Comparison of ENCODE assay signal across 22 mouse cellular contexts in genomic region chr7:141431434-141432185, GRCm38 (mm10). TPM values are rescaled to one million over a fixed set of nuclear protein-coding genes. Genes with fewer than 3 reads are reported as not detected.
DNase-seq lines count a peak whose midpoint lies in the region; ATAC-seq and TF ChIP-seq lines count a peak whose summit lies in the region.
"Had no signal": no experiment of that assay in that cellular context is flagged by ENCODE, and none has a peak within 500 bp of the region (broad histone marks: within the 10 kb centered on the region; RNA-seq: fewer than 3 reads in every experiment).

No protein-coding gene starts in this region.

- WGBS in liver, adult 2 months, result 91% methylated on average over 19 of the region's 19 CpGs
- 89% methylated on average over 19 of the region's 19 CpGs for WGBS in liver, embryonic 12.5 days (ENCODE audit: insufficient replicate concordance)

- DNase-seq in cerebellum, adult 11 months, result peak; percentile 53
- DNase-seq in cerebellum, postnatal 36 days, result no peak
- DNase-seq in gastrocnemius, adult 2 months, result no peak
- DNase-seq in gastrocnemius, postnatal 10 days, result no peak
- no peak for DNase-seq in liver, adult 2 months (ENCODE audit: extremely low read depth, low read depth, low spot score)
- DNase-seq: kidney, adult 9 months; kidney, postnatal 14 days; liver; liver, postnatal 0 days; retina, postnatal 1 day; right cerebral cortex, postnatal 25 days; spleen, adult 18-20 months; thymus, postnatal 25 days had no signal

- no peaks in the 10 kb centered on the region for H3K27me3 ChIP-seq in liver, adult 2 months (ENCODE audit: control insufficient read depth, insufficient read depth, low read length)
- H3K27me3 ChIP-seq in liver, embryonic 12.5 days (replicated peaks), result peaks cover 17% of the 10 kb centered on the region; the same call in 1 of the 2 replicates
- H3K27me3 ChIP-seq in E14TG2a.4 (ENCODE audit: insufficient read depth, low read length), result no peaks in the 10 kb centered on the region
- H3K27me3 ChIP-seq: embryonic facial prominence, embryonic 12.5 days; neural tube, embryonic 13.5 days had no signal

- no peak for TF ChIP-seq CTCF in gastrocnemius, adult 2 months (IDR thresholded peaks at IDR 0.05)
- no peak for TF ChIP-seq CTCF in liver, adult 2 months (IDR thresholded peaks at IDR 0.05; ENCODE audit: low read depth, low read length)
- TF ChIP-seq CTCF in E14TG2a.4 (conservative IDR thresholded peaks at IDR 0.05; ENCODE audit: low read length), result no peak

- ATAC-seq in liver, embryonic 12.5 days, result no peak
- ATAC-seq: hindbrain, postnatal 0 days; intestine, embryonic 16.5 days; liver, postnatal 0 days; lung, postnatal 0 days had no signal

- peaks cover 23% of the 10 kb centered on the region for H3K4me1 ChIP-seq in liver, adult 2 months (ENCODE audit: control insufficient read depth, insufficient read depth, low read length)
- H3K4me1 ChIP-seq in liver, embryonic 12.5 days, result peaks cover 63% of the 10 kb centered on the region
- H3K4me1 ChIP-seq in E14TG2a.4 (replicated peaks; ENCODE audit: low read depth, low read length), result peaks cover 91% of the 10 kb centered on the region

- H3K4me3 ChIP-seq in gastrocnemius, adult 2 months, result peak overlapping the region; percentile 52; the same call in 1 of the 2 replicates
- H3K4me3 ChIP-seq in liver, adult 2 months (ENCODE audit: insufficient read depth, low read depth, low read length), result no peak overlapping the region
- H3K4me3 ChIP-seq in liver, embryonic 12.5 days, result no peak overlapping the region
- 0 out of 2 replicates have a peak overlapping the region, but pooled peaks have one; percentile 13 for H3K4me3 ChIP-seq in E14TG2a.4 (replicated peaks; ENCODE audit: low read length)
- H3K4me3 ChIP-seq: embryonic facial prominence, embryonic 12.5 days; neural tube, embryonic 13.5 days had no signal

- no peaks in the 10 kb centered on the region; the same call in 1 of the 2 replicates for H3K79me2 ChIP-seq in liver, adult 2 months (ENCODE audit: control insufficient read depth, insufficient read depth, low read length)

- H3K27ac ChIP-seq in gastrocnemius, adult 2 months, result peak overlapping the region; percentile 88
- peak overlapping the region; percentile 95 for H3K27ac ChIP-seq in liver, adult 2 months (replicated peaks; ENCODE audit: insufficient read depth, low read depth, low read length)
- no peak overlapping the region for H3K27ac ChIP-seq in liver, embryonic 12.5 days
- H3K27ac ChIP-seq: embryonic facial prominence, embryonic 12.5 days; macrophage; midbrain, embryonic 10.5 days; neural tube, embryonic 13.5 days had no signal

- intact Hi-C loops in gastrocnemius, adult 2 months (cut with DNase I), result no loop called here

- peak overlapping the region; percentile 67 for H3K9ac ChIP-seq in liver, adult 2 months (ENCODE audit: low read depth, low read length)
- H3K9ac ChIP-seq in liver, embryonic 12.5 days, result no peak overlapping the region
- H3K9ac ChIP-seq: embryonic facial prominence, embryonic 12.5 days; liver, postnatal 0 days had no signal

- H3K9me3 ChIP-seq in liver, embryonic 12.5 days (replicated peaks), result no peaks in the 10 kb centered on the region
- H3K9me3 ChIP-seq in E14TG2a.4 (ENCODE audit: low read length), result no peaks in the 10 kb centered on the region
- H3K9me3 ChIP-seq: embryonic facial prominence, embryonic 12.5 days; midbrain, embryonic 10.5 days; neural tube, embryonic 13.5 days had no signal

- peaks cover 9% of the 10 kb centered on the region; the same call in 1 of the 2 replicates for H3K36me3 ChIP-seq in liver, adult 2 months (ENCODE audit: control insufficient read depth, insufficient read depth, low read length)
- peaks cover 41% of the 10 kb centered on the region for H3K36me3 ChIP-seq in liver, embryonic 12.5 days
- peaks cover 40% of the 10 kb centered on the region for H3K36me3 ChIP-seq in E14TG2a.4 (ENCODE audit: insufficient read depth, low read length)

- TF ChIP-seq POLR2A in liver, adult 2 months (IDR thresholded peaks at IDR 0.05; ENCODE audit: extremely low read depth, insufficient read depth, low read length), result no peak

- H3K4me2 ChIP-seq in liver, embryonic 12.5 days, result no peak overlapping the region
- H3K4me2 ChIP-seq: embryonic facial prominence, embryonic 12.5 days; neural tube, embryonic 13.5 days had no signal

RNA-seq across cellular contexts. Expression of gene Cend1, which starts 2.3 kb away (rescaled TPM):
- under 1 TPM; 0.28 to 0.31 TPM for total RNA-seq in gastrocnemius, adult 2 months (2021)
- 1 to 10 TPM in 1 of 2 experiments, under 1 TPM in 1; 0.66 to 1.4 TPM for total RNA-seq in gastrocnemius, postnatal 10 days (2021)
- 0.13 TPM in 1 of 2 replicates, not detected in the other for total RNA-seq in liver, adult 2 months (2014; rRNA removed)
- polyA plus RNA-seq in liver, adult 2 months (2012; rRNA removed), result 0.09 and 0.10 TPM in 2 replicates
- 0.10 and 0.16 TPM in 2 replicates for polyA plus RNA-seq in liver, embryonic 12.5 days (2016; fragmentation: Nextera tagmentation; extraction: Ambion mirVana)
- polyA plus RNA-seq: liver, postnatal 0 days; macrophage had no signal

RNA-seq across cellular contexts. Expression of gene Slc25a22, which starts 6.1 kb away (rescaled TPM):
- 10 to 100 TPM; 18.6 to 26.1 TPM for total RNA-seq in gastrocnemius, adult 2 months (2021)
- total RNA-seq in gastrocnemius, postnatal 10 days (2021), result 10 to 100 TPM; 14.5 to 25.7 TPM
- total RNA-seq in liver, adult 2 months (2014; rRNA removed), result 26.1 and 40.7 TPM in 2 replicates
- polyA plus RNA-seq in liver, adult 2 months (2012; rRNA removed), result 315 and 345 TPM in 2 replicates
- polyA plus RNA-seq in liver, embryonic 12.5 days (2016; fragmentation: Nextera tagmentation; extraction: Ambion mirVana), result 26.0 and 27.1 TPM in 2 replicates

RNA-seq across cellular contexts. Expression of gene Pidd1, which starts 12.2 kb away (rescaled TPM):
- total RNA-seq in gastrocnemius, adult 2 months (2021), result under 1 TPM; 0.08 to 0.20 TPM
- 1 to 10 TPM; 2.4 to 3.2 TPM for total RNA-seq in gastrocnemius, postnatal 10 days (2021)
- total RNA-seq in liver, adult 2 months (2014; rRNA removed), result 0.37 and 0.94 TPM in 2 replicates
- 3.8 and 4.7 TPM in 2 replicates for polyA plus RNA-seq in liver, adult 2 months (2012; rRNA removed)
- polyA plus RNA-seq in liver, embryonic 12.5 days (2016; fragmentation: Nextera tagmentation; extraction: Ambion mirVana), result 17.3 and 17.7 TPM in 2 replicates

RNA-seq across cellular contexts. Expression of gene Rplp2, which starts 15.6 kb away (rescaled TPM):
- total RNA-seq in gastrocnemius, adult 2 months (2021), result 100 to 1,000 TPM; 567 to 623 TPM
- 1,000 to 10,000 TPM in 1 of 2 experiments, 100 to 1,000 TPM in 1; 886 to 1,008 TPM for total RNA-seq in gastrocnemius, postnatal 10 days (2021)
- total RNA-seq in liver, adult 2 months (2014; rRNA removed), result 255 and 308 TPM in 2 replicates
- 265 and 286 TPM in 2 replicates for polyA plus RNA-seq in liver, adult 2 months (2012; rRNA removed)
- 1,288 and 1,344 TPM in 2 replicates for polyA plus RNA-seq in liver, embryonic 12.5 days (2016; fragmentation: Nextera tagmentation; extraction: Ambion mirVana)

RNA-seq across cellular contexts. Expression of gene Gatd1, which starts 17.7 kb away (rescaled TPM):
- total RNA-seq in gastrocnemius, adult 2 months (2021), result 1 to 10 TPM; 5.5 to 8.3 TPM
- 10 to 100 TPM; 12.1 to 13.5 TPM for total RNA-seq in gastrocnemius, postnatal 10 days (2021)
- total RNA-seq in liver, adult 2 months (2014; rRNA removed), result 15.1 and 23.5 TPM in 2 replicates
- polyA plus RNA-seq in liver, adult 2 months (2012; rRNA removed), result 34.9 and 36.2 TPM in 2 replicates
- 21.1 and 22.8 TPM in 2 replicates for polyA plus RNA-seq in liver, embryonic 12.5 days (2016; fragmentation: Nextera tagmentation; extraction: Ambion mirVana)

Comparison
In these comparisons a context has a peak if more than half of its experiments do, and no peak if none do; other contexts are left out.
1. H3K4me3 ChIP-seq: peak in gastrocnemius, adult 2 months (single experiment) and E14TG2a.4 (single experiment); none in liver, adult 2 months (single experiment) and liver, embryonic 12.5 days (single experiment).